Mouse (Mus musculus): ENCODE data around the gene Hacd3.
"Not testable (repeated sequence)": the region's sequence is repeated elsewhere in the genome, so short reads cannot be mapped to it uniquely, and the experiment has no call there.

The Hacd3 gene

DNA sequence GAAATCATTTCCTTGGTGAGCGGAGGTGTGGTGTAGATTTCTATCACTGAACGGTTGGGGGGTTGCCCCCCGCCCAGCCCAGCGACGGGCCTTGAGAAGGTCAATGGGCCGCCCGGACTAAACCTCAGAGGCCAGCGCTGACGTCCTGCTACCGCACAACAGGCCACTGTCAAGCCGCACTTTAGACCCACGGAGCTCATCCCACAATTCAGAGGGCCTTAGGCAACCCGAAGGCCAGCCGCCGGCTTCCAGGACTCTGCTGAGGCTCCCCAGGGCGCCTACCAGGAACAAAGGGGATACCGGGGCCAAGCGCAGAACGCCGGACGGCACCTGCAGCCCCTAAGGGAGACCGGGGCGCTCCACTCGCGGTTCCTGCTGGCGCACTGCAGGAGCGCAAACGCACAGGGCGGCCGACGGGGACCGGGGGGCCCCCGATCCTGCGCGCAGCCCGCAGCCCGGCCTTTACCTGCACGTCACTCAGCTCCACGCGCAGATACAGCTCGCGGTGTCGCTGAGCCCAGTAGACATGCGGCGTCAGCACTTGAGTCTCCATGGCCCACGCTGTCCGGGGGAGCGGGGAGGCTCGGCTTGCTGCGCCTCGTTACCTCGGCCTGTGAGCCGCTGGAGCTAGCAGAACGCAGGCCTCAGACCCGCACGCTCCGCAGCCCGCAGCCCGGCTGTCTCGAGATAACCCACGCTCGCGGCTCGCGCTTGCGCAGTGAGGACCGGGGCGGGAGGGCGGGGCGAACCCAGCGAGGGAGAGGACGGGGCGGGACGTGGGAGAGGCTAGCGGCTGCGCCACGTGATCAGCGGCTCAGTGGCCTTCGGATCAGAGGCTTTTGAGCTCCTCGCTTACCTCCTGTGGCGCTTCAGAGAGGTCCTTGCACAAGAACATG lies at the start of gene Hacd3:
Hacd3 (minus strand) TSS at position 703 of the 896 bp plus-strand sequence.
- DNase-seq: peak; percentile 91 to 94

DNA sequence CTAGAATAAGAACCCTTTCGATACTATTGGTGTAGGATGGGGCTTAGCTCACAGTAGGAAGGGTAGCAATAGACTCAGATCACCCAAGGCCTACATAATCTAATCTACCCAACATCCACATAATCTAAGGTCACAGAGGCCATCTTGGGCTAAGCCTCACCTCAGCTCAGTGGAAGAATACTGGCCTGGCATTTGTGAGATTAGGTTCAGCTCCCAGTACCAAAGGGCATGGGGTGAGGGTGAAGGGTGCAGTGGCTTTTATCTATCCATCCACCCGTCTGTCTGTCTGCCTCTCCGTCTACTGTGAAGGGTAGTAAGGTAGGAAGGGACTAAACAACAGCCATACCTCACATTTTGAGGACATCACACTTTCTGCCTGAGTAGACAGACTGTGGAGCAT lies 49.1 kb upstream of the Hacd3 start:
- no peak for DNase-seq

DNA sequence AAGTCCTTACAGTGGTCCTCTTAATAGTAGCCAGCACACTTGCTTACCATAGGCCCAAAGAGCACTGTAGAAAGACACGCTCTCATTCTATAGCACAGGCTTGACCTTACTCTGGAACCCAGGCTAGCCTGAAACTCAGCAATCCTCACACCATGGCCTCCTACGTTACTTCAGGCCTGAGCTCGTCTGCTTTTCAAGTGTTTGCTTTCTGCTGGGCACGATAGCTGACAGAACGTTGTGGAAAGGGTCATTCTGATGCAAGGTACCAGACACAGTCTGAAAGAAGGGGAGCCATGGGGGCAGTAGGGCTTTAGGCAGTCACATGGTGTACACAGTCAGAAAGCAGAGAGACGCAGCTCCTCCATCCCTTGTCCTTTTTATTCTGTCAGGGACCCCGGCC lies 42.8 kb upstream of the Hacd3 start:
- no peak for DNase-seq

DNA sequence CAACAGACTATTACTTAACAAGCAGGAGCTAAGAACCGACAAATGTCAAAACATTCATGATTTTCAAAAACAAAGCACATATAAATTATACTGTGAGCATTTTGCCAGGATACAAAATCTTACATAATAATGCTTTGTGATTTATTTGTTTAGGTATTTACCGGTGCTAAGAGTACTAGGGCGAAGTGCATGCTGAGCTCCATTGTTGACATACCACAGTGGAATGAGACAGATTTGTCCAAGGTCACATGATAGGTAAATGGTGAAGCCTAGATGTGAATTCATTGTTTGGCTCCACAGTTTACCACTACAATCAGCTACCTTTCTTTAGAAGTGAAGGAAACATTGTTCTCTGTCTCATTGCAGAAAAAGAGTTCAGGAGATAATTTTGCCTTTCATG lies 29.5 kb upstream of the Hacd3 start:
- no peak for DNase-seq

DNA sequence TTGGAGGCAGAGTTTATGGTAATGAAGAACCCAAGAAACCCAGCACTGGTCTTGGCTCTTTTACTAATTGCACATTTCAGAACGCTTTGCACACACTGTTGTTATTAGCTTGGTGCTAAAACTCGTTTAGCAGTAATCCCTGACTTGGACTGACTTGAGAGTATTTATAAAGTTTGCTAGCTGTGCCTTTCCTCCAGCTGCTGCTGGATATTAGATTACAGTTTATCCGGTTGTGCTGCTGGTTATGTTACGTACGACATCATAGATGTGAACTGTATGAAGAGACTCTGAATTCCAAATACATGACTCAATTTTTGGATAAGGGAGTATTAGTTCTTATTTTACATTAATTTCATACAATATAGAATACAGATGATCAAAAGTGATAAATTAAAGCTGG lies 27.9 kb upstream of the Hacd3 start:
- no peak for DNase-seq

DNA sequence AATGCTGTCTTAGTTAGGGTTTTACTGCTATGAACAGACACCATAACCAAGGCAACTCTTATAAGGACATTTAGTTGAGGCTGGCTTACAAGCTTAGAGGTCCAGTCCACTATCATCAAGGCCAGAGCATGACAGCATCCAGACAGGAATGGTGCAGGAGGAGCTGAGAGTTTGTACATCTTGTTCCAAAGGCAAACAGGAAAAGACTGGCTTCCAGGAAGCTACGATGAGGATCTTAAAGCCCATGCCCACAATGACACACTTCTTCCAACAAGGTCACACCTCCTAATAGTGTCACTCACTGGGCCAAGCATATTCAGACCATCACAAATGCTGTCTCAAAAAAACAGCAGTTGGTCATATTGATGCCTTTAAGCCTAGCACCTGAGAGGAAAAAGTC lies 25.5 kb upstream of the Hacd3 start:
- DNase-seq: no peak

DNA sequence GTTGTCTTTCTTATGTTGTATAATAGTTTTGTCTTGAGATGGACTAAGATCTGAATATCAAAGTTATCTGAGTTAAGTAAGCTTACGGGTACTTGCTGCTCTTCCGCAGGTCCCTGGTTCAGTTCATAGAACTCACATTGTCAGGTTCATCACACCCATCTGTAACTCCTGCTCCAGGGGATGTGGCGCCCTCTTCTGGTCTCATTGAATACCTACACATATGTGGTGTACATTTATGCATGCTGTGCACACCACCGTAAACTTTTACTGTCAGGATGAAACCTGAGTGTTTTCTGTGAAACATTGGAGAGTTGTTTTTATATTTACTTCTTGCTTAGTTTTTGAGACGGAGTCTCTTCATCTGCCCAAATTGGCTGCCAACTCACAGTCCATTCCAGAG lies 19.9 kb upstream of the Hacd3 start:
- DNase-seq: no peak

DNA sequence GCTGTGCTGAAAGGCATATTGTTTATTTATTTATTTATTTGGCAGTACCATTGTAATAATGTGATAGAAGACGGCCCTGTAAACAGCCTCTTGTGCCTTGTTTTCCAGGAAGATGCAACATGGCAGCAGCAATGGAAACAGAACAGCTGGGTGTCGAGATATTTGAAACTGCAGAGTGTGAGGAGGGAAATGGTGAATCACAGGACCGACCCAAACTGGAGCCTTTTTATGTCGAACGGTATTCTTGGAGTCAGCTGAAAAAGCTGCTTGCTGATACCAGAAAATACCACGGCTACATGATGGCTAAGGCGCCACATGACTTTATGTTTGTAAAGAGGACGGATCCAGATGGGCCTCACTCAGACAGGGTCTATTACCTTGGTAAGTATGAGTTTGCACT lies 15.4 kb upstream of the Hacd3 start:
- DNase-seq: no peak

DNA sequence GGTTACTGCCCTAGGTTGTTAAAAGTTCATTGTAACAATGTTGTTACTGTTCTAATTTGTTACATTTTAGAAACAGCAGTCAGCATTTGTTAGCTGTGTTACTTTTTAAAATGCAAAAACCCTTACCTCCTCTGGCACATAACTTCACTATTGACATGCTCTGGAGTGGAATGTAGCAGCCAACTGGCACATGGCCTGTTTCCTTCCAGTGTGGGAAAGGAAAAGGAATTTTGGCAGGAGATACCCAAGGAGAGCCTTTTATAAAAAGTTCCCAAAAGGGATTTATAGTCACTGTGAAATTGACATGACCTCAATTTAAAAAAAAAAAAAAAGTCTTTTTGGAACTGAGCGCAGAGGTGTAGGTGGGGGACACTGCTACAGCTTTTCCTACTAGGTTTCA lies 15.0 kb upstream of the Hacd3 start:
- no peak for DNase-seq

DNA sequence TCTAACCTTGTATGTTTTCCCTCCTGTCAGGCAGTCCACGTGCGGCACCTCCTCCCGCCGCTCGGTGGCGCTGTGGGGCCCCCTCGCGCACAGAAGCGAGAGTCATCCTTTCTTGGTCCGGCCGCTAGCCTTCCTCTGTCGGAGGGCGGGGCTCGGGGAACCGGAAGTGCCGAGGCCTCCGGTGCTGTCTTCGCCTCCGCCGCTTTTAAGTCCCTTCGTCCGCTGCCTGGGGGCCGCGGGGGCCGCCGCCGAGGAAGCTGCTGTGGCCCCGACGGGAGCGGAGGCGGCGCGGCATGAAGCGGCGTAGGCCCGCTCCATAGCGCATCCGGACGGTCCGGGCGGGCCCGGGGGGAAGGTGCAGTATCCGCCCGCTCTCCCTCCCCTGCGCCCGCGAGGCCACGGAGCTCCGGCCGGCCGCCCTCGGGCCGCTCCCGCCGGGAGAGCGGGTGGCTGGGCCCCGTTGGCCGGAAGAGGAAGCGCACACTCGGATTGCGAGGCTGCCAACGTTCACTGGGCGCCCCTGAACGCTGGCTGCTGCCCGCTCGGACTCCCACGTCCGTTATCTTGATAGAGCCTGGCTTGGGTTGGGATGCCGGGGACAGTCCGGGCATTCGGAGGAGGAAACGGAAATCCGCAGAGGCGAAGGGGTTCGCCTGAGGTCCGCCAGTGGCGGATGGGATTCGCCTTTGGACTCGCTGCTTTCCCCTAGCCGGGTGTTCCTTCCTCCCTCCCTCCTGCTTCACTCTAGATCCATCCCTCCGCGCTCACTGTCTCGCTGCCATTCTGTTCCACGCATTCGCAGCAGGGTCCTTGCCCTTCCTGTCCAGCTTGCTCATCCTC lies 11.0 kb upstream of the Hacd3 start, which contains the start of gene Dpp8:
Dpp8 (plus strand) TSS at position 146 of the 840 bp plus-strand sequence.
- peak; percentile 94 to 95 for DNase-seq

DNA sequence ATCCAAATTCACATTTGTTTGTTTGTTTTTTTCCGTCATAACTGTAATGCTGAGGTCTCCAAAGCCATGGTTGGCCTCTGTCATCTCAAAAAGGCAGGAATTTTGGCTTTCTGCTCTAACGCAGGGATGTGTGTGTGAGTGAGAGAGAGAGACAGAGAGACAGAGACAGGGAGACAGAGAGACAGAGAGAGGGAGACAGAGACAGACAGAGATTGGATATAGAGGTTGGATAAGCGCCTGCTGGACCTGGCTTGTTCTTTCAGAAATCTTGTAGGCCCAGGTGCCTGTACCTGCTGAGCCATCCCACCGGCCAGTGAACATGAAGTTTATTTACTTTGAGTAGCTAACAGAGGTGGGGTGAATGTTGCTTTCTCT lies 10.4 kb upstream of the Hacd3 start:
- no peak for DNase-seq

DNA sequence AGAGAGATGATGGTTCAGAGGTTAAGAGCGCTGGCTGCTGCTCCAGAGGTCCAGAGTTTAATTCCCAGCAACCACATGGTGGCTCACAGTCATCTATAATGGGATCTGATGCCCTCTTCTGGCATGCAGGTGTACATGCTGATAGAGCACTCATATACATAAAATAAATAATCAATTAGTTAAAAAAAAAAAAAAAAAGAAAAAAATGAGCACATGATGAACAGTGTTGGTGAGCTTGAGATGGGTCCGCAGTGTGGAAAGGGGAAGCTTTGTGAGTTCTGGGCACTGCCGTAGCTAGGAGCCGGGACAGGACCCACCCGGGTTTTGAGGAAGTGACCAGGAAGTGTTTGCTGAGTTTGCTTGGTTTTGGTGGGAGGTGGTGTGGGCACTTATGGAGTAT lies 9.9 kb upstream of the Hacd3 start:
- not testable (repeated sequence) for DNase-seq

DNA sequence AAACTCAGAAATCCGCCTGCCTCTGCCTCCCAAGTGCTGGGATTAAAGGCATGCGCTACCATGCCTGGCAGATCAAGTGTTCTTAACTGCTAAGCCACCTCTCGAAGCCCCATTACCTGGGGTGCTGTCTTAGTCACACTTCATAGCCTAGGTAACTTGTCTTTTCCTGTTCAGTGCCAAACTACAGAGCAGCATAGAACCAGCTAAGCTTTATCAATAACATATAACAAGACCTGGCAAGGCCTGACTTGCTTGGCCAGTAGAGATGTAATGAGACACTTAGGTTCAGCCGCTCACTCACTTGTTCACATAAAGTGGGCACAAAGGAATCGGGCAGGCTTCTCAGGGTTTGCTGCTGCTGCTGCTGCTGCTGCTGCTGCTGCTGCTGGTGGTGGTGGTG lies 6.8 kb upstream of the Hacd3 start:
- DNase-seq: no peak

DNA sequence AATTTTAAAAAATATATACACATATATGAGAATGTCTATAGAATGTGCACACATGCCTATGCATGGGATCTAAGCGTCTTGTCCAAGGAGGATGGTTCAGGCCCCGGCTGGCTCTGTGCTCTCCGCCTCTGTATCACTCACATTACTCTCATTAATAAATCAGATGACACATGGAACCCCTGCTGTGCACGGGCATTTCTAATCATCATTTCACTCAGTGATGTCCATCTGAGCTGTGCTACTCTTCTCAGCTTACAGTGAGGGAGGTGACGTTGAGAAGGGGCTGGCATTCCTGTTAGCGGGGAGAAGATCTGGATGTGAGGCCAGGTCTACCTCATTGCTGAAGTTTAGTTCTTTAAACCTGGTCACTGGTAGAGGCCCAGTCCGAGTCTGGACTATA lies 5.7 kb upstream of the Hacd3 start:
- no peak for DNase-seq

DNA sequence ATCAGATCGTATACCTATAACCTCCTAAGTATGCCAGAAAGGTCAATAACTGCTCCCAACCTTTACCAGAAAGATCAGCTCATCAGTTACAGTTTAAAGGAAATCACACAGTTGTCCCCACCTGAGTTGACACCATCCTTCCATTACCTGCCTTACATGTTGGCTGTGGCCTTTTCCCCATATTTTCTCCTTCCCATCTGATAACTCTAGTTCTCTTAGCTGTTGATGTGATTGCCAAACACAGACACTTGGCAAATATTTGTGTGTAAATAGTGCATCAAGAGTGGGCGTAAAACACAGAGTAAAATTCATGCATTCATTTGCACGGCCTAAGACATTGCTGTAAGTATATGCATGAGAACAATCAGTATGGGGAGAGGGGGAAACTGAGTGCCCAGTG lies 2.0 kb upstream of the Hacd3 start:
- DNase-seq: no peak

DNA sequence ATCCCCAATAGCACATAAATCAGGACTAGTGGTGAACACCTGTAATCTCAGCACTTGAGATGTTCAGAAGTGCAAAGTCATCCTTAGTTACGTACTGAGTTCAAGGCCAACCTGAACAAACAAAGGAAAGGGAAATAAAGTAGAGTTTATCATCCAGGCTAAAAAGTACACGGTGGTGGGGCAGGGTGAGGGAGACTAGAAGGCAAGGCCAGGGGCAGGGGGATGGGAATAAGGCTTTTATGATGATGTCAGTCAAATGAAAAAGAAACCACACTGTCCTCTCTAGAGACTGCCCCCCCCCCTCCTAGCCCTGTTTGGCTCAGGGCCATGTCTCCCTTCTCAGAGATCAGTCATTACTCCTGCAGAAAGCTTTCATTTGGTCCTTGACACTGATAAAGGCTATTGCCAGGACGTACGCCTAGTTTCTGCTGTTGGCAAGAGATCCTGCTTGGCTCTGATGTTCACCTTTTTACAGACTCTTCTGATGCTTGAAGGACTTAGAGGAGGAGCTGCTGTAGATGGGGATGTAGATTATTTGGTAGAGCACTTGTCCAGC lies 1.2 kb upstream of the Hacd3 start:
- DNase-seq: no peak

DNA sequence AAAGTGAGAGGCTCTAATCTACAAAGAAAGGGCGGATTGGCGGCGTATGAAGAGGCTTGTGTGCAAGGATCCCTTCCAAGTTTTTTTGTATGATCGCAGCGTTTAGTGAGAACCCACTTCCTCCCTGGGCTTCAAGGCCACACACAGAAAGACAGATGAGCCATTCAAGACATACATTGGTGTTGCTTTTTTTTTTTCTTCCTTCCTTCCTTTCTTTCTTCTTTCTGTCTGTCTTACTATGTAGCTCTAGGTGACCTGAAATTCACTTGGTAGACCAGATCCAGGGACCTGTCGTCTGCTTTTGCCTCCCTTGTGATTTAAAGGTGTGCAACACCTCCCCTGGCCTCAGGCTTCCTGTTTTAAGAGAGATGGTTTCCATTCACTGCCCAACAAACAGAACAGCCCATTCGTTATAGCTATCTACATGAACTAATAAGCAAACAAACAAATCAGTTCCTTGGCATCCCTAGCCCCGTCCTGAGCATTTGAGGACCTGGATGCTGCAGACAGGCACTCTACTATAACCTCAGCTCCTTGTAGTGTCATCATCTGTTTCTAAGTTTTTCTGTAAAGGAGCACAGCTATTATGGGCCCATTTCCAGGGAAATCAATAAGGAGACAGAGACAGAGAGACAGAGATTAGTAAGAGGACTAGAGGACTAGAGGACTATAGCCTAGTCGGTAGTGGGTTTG lies 540 bp upstream of the Hacd3 start:
- DNase-seq: no peak

DNA sequence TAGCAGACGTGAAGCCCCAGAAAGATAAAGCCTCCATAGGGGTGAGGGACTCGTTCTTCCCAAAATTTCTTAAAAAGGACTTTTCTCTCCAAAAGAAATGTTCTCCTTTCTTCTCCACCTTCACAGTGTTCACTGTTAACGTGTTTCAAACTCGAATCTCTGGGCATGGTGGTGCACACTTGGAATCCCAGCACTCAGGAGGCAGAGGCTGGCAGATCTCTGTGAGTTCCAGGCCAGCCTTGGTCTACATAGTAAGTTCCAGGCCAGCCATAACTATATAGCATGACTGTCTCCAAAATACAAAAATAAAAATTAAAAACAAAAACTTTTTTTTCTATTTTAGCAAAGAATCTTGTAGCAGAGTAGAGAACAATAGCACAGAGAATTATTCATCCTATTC lies 1.4 kb downstream of the Hacd3 start:
- no peak for DNase-seq

DNA sequence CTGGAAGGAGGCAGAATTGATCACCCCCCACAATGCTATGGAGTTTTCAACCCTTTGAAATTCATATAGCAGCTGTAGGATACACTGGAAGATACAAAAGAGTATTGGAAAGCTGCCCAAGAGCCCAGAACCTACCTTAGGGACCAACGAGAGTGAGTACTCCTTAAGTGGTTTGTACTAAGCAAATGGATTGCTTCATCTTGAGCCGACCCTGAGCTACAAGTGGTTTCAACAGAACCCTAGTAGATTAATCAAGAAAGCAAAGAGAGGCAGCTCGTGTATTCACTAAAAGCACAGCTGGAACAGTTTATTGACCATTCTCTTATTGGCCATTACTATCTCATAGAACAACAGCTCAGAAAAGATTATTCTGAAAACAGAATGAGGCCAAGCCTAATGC lies 2.3 kb downstream of the Hacd3 start:
- DNase-seq: no peak

DNA sequence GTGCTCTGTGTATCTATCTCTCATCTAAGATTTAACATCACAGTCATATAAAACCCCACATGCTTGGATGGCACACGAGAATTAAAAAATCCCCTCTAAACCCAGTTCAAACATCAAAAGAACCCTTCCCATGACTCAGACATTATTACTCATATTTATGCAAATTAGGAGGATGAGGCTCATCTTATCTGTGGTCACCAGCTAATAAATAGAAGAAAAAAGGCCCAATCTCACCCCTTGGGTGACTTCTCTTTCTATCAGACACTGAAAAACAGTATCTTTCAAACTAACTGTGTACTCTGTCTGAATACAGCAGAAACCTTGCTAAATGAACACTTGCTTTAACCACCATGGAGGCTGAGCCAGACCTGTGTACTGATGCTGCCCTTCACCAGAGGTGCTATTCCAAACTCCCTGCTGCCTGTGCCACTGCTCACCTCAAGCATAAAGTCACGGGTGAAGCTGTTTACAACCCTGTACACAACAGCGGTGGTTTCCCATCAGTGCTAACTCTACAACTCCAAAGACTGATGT lies 2.8 kb downstream of the Hacd3 start:
- DNase-seq: no peak

DNA sequence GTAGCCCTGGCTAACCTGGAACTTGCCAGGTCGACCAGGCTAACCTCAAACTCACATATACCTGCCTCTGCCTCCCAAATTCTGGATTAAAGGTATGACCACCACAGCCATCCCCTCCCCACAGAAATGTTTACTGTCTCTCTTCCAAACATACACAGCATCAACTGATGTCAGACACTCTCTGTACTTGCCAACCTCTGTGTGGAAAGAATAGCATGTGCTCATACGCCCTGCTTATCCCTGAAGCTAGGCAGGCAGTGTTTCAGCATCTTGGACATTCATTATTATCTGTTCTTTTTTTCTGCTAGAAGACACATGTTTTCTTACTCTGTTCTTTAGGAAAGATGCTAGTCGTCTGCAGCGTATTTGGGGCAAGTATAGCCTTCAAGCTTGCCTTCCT lies 3.6 kb downstream of the Hacd3 start:
- no peak for DNase-seq

DNA sequence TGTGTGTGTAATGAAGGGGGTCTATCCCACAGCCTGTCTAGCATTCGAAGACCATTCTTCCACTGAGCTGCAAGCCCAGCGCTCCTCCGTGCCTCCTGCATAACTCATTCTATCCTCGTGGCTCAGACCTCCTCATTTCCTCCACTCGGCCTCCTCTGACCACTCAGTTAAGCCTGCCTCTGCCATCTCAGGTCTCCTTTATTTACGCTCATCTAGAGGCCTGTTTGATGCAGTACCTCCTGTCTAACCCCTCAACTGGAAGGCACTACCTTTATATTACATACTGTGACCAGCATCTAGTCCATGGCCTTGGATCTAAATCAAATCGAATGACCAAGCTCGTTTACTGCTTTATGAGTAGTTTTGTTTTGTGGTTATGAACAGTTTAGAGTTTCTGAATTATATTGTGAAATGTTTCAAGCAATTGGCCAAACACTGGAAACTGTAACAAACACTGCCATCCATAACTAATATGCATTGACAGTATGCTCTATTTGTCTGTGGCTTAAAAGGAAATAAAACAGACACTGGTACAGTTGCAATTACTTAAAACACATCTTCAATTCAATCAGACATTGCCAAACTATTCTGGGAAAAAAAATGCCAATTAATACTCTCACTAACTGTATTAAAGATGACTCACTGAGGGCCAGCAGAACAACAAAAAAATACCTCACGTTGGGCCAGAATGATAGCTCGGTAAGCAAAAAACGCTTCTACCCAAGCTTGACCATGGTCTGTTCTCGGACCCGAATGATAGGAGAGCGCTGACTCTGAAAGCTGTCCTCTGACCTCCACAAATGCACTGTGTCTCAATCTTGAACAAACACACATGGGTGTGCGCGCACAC lies 4.3 kb downstream of the Hacd3 start:
- DNase-seq: no peak

All from cerebellum, adult 18-20 months (tissue).